Mouse (Mus musculus) forebrain, embryonic 11.5 days (tissue): ENCODE measurements at regions not wholly inside any gene's neighbourhood (a gene's known extent, or its start where the extent isn't known, plus 50 kb on each side); places are given as distances from the start of the nearest gene placed in this dataset.
A peak's percentile ranks its signal among the peaks of the same experiment; 100 is the strongest.

Experiments used
- microRNA counts: library from miRNA; unstranded; fragments of <30 nt; microRNA quantifications from one replicate; lab custom pipeline; 2015
- microRNA-seq: library from miRNA; unstranded; fragments of <30 nt; microRNA quantifications from one replicate; pipeline ENCODE4, GENCODE M21; 2016; ENCODE audit not compliant: insufficient number of aligned reads

MicroRNAs encoded in the stretch of these regions (microRNA counts, 519-probe panel; counts per million panel counts)
- microRNA mmu-miR-325 (lab: Ali Mortazavi, UCI) = 31.2 counts per million

Small RNA genes lying in the stretch of these regions (microRNA-seq; reads per million reads assigned to microRNA genes)
- gene Mir325 = 1,115 reads per million, percentile 68 among the genes with 10 or more reads in this experiment
